Mouse (Mus musculus): ENCODE measurements around the gene Spats2. TPM values are rescaled to one million over a fixed set of nuclear protein-coding genes. Genes with fewer than 3 reads are reported as not detected.

Gene Spats2
- polyA plus RNA-seq (2014; fragmentation: Illumina TruSeq; extraction: RNeasy Lipid Tissue Mini Kit (QIAGEN cat#74804); ENCODE audit: low read depth, low replicate concordance), result 18.1 TPM

DNA sequence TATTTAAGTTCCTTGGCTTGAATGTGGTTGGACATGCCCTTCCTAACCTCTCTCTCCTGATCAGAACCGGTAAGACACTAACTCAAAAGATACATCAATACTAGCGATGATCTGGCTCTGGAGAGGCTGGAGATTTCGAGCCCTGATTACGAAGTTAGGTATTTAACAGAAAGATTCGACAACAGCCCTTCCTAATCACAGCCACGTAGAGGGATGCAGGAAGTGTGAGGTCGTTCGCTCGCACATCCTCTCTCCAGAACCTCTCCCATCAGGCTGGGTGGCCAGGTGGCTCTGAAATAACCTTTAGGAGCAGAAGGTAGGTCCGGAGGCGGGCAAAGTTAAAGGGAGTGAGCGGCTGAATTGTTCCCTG lies at the start of gene Spats2:
TSS of gene Spats2 (plus strand) at position 206 of the 370 bp plus-strand sequence.

DNA sequence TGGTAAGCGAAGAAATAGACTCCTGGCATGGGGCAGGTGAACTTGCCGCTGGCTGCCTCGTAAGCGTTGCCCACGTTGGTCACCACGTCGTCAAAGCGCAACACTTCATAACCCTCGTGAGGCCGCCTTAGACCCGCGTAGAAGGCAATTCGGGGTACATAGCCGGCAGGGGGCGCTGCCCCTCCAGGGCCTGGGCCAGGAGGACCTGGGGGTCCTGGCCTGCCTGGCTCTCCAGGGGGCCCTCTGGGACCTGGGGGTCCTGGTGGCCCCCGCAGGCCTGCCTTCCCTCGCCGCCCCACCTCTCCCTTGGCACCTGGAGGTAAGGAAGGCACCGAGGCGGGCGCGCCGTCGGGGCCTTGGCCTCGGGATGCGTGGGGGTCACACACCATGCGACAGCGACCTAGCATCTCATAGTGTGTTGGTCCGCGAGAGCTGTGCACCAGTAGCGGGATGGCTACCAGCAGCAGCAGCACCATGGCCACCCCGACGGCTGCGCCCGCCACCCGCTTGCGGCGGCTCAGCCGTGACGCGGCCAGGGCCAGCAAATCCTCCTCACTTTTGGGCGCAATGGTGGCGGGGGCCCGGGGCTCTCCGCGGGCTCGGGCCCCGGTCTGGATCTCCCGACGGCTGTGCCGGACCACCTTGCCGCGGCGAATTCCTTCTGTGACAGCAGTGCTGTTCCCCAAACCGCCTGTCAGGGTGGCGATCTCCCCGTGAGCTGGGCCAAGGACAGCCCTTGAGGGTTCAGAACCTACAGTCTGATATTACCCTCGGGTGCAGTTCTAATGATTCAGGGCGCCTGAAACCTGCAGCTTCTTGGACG lies 38.3 kb upstream of the Spats2 start, which contains the start of gene C1ql4:
TSS of gene C1ql4 (minus strand) at position 565 of the 823 bp plus-strand sequence.

DNA sequence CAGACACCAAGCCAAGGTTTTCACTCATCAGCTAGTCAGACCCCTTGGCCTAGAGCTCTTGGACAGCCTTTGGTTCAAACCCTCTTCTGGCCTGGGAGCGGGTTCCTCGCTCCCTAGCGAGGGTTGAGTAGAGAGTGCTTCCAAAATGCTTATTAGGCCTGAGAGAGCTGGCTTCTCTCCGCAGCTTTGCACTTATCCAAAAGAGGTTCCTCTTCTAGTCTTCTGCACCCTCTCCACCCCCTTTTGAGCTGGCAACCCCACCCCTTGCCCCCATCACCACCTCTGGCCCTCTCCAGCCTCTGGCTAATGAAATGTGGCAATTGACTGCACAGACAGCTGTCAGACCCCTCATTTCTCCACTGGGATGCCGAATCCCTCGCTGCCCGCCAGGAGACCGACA lies 32.8 kb upstream of the Spats2 start, which contains the start of gene Dnajc22:
TSS of gene Dnajc22 (plus strand) at position 301 of the 400 bp plus-strand sequence.

DNA sequence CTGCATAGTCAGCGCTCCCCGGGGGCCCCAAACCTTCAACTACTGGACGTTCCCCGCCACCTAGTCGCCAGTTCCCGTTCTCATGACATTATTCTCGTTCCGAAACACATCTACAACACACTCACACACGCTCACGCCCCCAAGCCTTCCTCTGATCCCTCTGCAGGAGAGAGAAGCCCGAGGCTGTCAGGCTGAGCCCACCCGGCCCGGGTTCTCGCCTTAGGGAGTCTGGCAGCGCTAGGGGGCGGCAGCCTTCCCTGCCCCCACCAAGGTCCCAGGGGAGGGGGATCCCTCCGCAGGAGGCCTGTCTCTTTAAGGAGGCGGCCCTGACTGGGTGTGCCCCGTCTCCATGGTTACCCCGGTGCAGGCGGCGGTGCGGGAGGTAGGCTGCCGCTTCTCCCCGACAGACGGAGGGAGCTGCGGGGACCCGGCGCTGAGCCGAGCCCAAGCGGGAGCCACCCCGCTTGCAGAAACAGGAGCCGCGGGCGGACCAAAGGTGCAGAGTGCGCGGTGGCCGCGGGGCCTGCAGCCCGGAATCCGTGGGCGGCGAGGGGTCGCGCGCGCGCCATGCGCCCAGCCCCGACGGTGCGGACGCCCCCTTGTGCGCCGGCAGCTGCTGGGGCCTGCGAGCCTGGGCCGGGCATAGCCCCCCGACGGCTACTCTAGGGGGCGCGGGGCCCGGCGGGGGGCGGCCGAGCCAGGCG lies 98.6 kb downstream of the Spats2 start, which contains the start of gene Kcnh3:
TSS of gene Kcnh3 (plus strand) at position 654 of the 704 bp plus-strand sequence.

DNA sequence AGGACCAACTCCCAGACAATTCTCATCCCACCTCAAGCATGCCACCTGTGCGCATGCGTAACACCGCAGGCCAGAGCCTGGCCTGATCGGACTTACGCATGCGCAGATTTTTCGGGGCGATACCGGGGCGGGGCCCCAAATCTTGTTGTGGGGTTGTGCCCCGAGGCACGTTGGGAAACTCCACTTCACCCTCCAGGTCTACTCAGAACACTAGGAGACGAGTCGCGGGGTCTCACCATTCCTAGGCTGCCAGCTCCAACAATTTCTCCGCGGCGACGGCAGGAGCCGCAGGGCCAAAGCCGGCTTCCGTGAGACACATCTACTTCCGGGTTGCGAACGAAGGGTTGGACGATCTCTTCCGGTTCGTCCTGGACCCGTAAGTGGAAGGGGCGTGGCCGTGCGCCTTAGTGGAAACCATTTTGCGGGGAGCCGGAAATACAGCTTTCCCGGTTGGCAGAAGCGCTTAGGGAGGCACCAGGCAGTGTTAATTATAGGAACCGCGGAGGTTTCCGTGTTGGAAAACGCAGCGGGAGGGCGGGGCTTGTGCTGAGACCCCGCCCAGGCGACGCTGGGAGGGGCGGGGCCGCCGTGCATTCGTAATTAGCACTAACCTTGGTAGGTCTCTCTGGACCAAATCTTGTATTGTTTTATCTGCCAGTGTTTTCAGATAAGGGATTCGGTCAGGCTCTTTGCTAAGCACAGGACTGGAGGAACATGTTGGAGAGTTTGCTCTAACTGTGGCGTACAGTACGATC lies 126.1 kb downstream of the Spats2 start, which contains the start of gene Mcrs1:
TSS of gene Mcrs1 (minus strand) at position 336 of the 755 bp plus-strand sequence.

Other genes starting within 250 kb of the Spats2 start
- 3.2 TPM for gene Rhebl1, start 231.4 kb upstream of the Spats2 start, polyA plus RNA-seq (2014; fragmentation: Illumina TruSeq; extraction: RNeasy Lipid Tissue Mini Kit (QIAGEN cat#74804); ENCODE audit: low read depth, low replicate concordance)
- 0.19 TPM for gene Dhh, start 227.4 kb upstream of the Spats2 start, polyA plus RNA-seq (2014; fragmentation: Illumina TruSeq; extraction: RNeasy Lipid Tissue Mini Kit (QIAGEN cat#74804); ENCODE audit: low read depth, low replicate concordance)
- 9.9 TPM for gene Lmbr1l, start 207.7 kb upstream of the Spats2 start, polyA plus RNA-seq (2014; fragmentation: Illumina TruSeq; extraction: RNeasy Lipid Tissue Mini Kit (QIAGEN cat#74804); ENCODE audit: low read depth, low replicate concordance)
- gene Tuba1b, start 191.4 kb upstream of the Spats2 start, polyA plus RNA-seq (2014; fragmentation: Illumina TruSeq; extraction: RNeasy Lipid Tissue Mini Kit (QIAGEN cat#74804); ENCODE audit: low read depth, low replicate concordance), result 21.1 TPM
- gene Gm49450, start 172.4 kb upstream of the Spats2 start, polyA plus RNA-seq (2014; fragmentation: Illumina TruSeq; extraction: RNeasy Lipid Tissue Mini Kit (QIAGEN cat#74804); ENCODE audit: low read depth, low replicate concordance), result not detected
- 41.6 TPM for gene Tuba1a, start 172.2 kb upstream of the Spats2 start, polyA plus RNA-seq (2014; fragmentation: Illumina TruSeq; extraction: RNeasy Lipid Tissue Mini Kit (QIAGEN cat#74804); ENCODE audit: low read depth, low replicate concordance)
- 7.2 TPM for gene Tuba1c, start 96.0 kb upstream of the Spats2 start, polyA plus RNA-seq (2014; fragmentation: Illumina TruSeq; extraction: RNeasy Lipid Tissue Mini Kit (QIAGEN cat#74804); ENCODE audit: low read depth, low replicate concordance)
- 0.38 TPM for gene Prph, start 70.7 kb upstream of the Spats2 start, polyA plus RNA-seq (2014; fragmentation: Illumina TruSeq; extraction: RNeasy Lipid Tissue Mini Kit (QIAGEN cat#74804); ENCODE audit: low read depth, low replicate concordance)
- gene Troap, start 51.3 kb upstream of the Spats2 start, polyA plus RNA-seq (2014; fragmentation: Illumina TruSeq; extraction: RNeasy Lipid Tissue Mini Kit (QIAGEN cat#74804); ENCODE audit: low read depth, low replicate concordance), result 0.85 TPM
- not detected for gene C1ql4, start 38.1 kb upstream of the Spats2 start, polyA plus RNA-seq (2014; fragmentation: Illumina TruSeq; extraction: RNeasy Lipid Tissue Mini Kit (QIAGEN cat#74804); ENCODE audit: low read depth, low replicate concordance)
- 12.2 TPM for gene Dnajc22, start 32.7 kb upstream of the Spats2 start, polyA plus RNA-seq (2014; fragmentation: Illumina TruSeq; extraction: RNeasy Lipid Tissue Mini Kit (QIAGEN cat#74804); ENCODE audit: low read depth, low replicate concordance)
- 0.66 TPM for gene Kcnh3, start 98.9 kb downstream of the Spats2 start, polyA plus RNA-seq (2014; fragmentation: Illumina TruSeq; extraction: RNeasy Lipid Tissue Mini Kit (QIAGEN cat#74804); ENCODE audit: low read depth, low replicate concordance)
- gene Mcrs1, start 126.0 kb downstream of the Spats2 start, polyA plus RNA-seq (2014; fragmentation: Illumina TruSeq; extraction: RNeasy Lipid Tissue Mini Kit (QIAGEN cat#74804); ENCODE audit: low read depth, low replicate concordance), result 2.0 TPM
- gene Prpf40b, start 169.2 kb downstream of the Spats2 start, polyA plus RNA-seq (2014; fragmentation: Illumina TruSeq; extraction: RNeasy Lipid Tissue Mini Kit (QIAGEN cat#74804); ENCODE audit: low read depth, low replicate concordance), result 3.0 TPM
- gene Fam186b, start 170.0 kb downstream of the Spats2 start, polyA plus RNA-seq (2014; fragmentation: Illumina TruSeq; extraction: RNeasy Lipid Tissue Mini Kit (QIAGEN cat#74804); ENCODE audit: low read depth, low replicate concordance), result not detected
- gene Fmnl3, start 244.6 kb downstream of the Spats2 start, polyA plus RNA-seq (2014; fragmentation: Illumina TruSeq; extraction: RNeasy Lipid Tissue Mini Kit (QIAGEN cat#74804); ENCODE audit: low read depth, low replicate concordance), result 1.1 TPM

Data from sigmoid colon, adult 10 weeks (tissue).